ENCODE assay signal across 22 mouse cellular contexts in genomic region chrX:105064294-105064693, GRCm38 (mm10). TPM values are rescaled to one million over a fixed set of nuclear protein-coding genes. Genes with fewer than 3 reads are reported as not detected.
A peak's percentile ranks its signal among the peaks of the same experiment; 100 is the strongest.
DNase-seq lines count a peak whose midpoint lies in the region; ATAC-seq lines count a peak whose summit lies in the region.
"Had no signal": no experiment of that assay in that cellular context is flagged by ENCODE, and none has a peak within 500 bp of the region (broad histone marks: within the 10 kb centered on the region; RNA-seq: fewer than 3 reads in every experiment).

No protein-coding gene starts in this region.

- H3K36me3 ChIP-seq in macrophage (ENCODE audit: inconsistent target) = peaks cover 30% of the 10 kb centered on the region

- H3K79me2 ChIP-seq in macrophage (ENCODE audit: inconsistent target) = peaks cover 13% of the 10 kb centered on the region

- peak; percentile 10 for DNase-seq in lung, postnatal 25 days (ENCODE audit: low spot score)
- DNase-seq in lung, postnatal 10 days = no peak
- DNase-seq in MEL-GATA-1-ER (ENCODE audit: extremely low read depth, low read depth) = peak; percentile 70
- DNase-seq in cerebellum, postnatal 4 days (ENCODE audit: low spot score in 2 of 2) = no peak
- DNase-seq in urinary bladder, postnatal 36 days (ENCODE audit: low spot score in 2 of 2) = no peak
- DNase-seq: adrenal gland, postnatal 10 days; cerebellum, adult 9-11 months; kidney, postnatal 36 days; layer of hippocampus, postnatal 36 days; thymus, adult 2 months; thymus, postnatal 4 days had no signal

- H3K27ac ChIP-seq in macrophage = peak overlapping the region; percentile 61
- H3K27ac ChIP-seq: forebrain, embryonic 10.5 days; hindbrain, embryonic 10.5 days; intestine, embryonic 15.5 days; midbrain, embryonic 15.5 days; neural tube, embryonic 13.5 days; stomach, postnatal 0 days had no signal

- WGBS in macrophage (ENCODE audit: missing documents) = 22% methylated on average over 10 of the region's 10 CpGs

- H3K4me3 ChIP-seq in macrophage (ENCODE audit: inconsistent target) = no peak overlapping the region
- H3K4me3 ChIP-seq: forebrain, embryonic 10.5 days; hindbrain, embryonic 10.5 days; intestine, embryonic 15.5 days; midbrain, embryonic 15.5 days; myocyte; neural tube, embryonic 13.5 days had no signal

- peak; percentile 73 for ATAC-seq in neutrophil, adult 5-6 weeks (ENCODE audit: extremely low read depth, insufficient number of reproducible peaks, low FRiP score, poor library complexity, severe bottlenecking)
- ATAC-seq: forebrain, embryonic 16.5 days; hindbrain, embryonic 16.5 days; intestine, embryonic 15.5 days; midbrain, embryonic 15.5 days had no signal

RNA-seq across cellular contexts. Expression of gene Pbdc1, which starts 15.3 kb away (rescaled TPM):
- total RNA-seq in macrophage (2018; cell fraction: chromatin; rRNA removed) = 100 to 1,000 TPM in 9 of 26 experiments, 10 to 100 TPM in 17; 28.2 to 183 (median 90.7) TPM
- 10 to 100 TPM; 28.0 to 38.8 (median 34.2) TPM for total RNA-seq in macrophage (2018; cell fraction: cytosol; rRNA removed)
- 100 to 1,000 TPM in 3 of 26 experiments, 10 to 100 TPM in 23; 22.8 to 135 (median 63.5) TPM for total RNA-seq in macrophage (2018; cell fraction: nucleus; rRNA removed)
- polyA plus RNA-seq in macrophage (2018) = 32.9 to 45.6 TPM (median 39.8 TPM) in 3 replicates
- 18.5 and 20.4 TPM in 2 replicates for total RNA-seq in neutrophil, adult 5-6 weeks (2017)

RNA-seq across cellular contexts. Expression of gene Magee1, which starts 55.9 kb away (rescaled TPM):
- total RNA-seq in macrophage (2018; cell fraction: chromatin; rRNA removed) = 1 to 10 TPM; 1.3 to 9.0 (median 4.0) TPM
- total RNA-seq in macrophage (2018; cell fraction: cytosol; rRNA removed) = 1 to 10 TPM; 2.5 to 6.3 (median 4.1) TPM
- total RNA-seq in macrophage (2018; cell fraction: nucleus; rRNA removed) = 1 to 10 TPM; 2.6 to 8.1 (median 5.1) TPM
- polyA plus RNA-seq in macrophage (2018) = 3.1 to 4.4 TPM (median 3.8 TPM) in 3 replicates
- 0.74 and 1.3 TPM in 2 replicates for total RNA-seq in neutrophil, adult 5-6 weeks (2017)

Comparison
In these comparisons a context has a peak if more than half of its experiments do, and no peak if none do; other contexts are left out.
1. DNase-seq: peak in lung, postnatal 25 days (single experiment) and MEL-GATA-1-ER (single experiment); none in lung, postnatal 10 days (single experiment), cerebellum, postnatal 4 days (0 of 2) and urinary bladder, postnatal 36 days (0 of 2).